Mouse (Mus musculus) hindbrain, embryonic 11.5 days (tissue): ENCODE data around the gene Tle6. TPM values are rescaled to one million over a fixed set of nuclear protein-coding genes. Genes with fewer than 3 reads are reported as not detected.
A peak's percentile ranks its signal among the peaks of the same experiment; 100 is the strongest.

Experiments used
- ATAC-seq: fragments of 200-750 bp; cut with Nextera tagmentation; 2 replicates; pipeline ENCODE4 v1.8.0; 2017; ENCODE audit warnings: mild to moderate bottlenecking, moderate TSS enrichment, moderate library complexity; ENCODE audit not compliant: low FRiP score
- DNase-seq: peaks from one replicate; pipeline ENCODE4 v3.0.0-alpha.2; 2015; ENCODE audit warnings: low spot score
- H3K27ac ChIP-seq: fragments of 300-500 bp; sonication (generic); 2 replicates; pipeline ENCODE4 v1.5.1; 2014; ENCODE audit warnings: mild to moderate bottlenecking, low read depth, low read length
- H3K27me3 ChIP-seq: fragments of 300-500 bp; sonication (generic); 2 replicates; pipeline ENCODE4 v1.6.1; 2014; ENCODE audit warnings: mild to moderate bottlenecking, low read length, moderate library complexity, mixed read lengths; ENCODE audit not compliant: control insufficient read depth, insufficient read depth
- H3K36me3 ChIP-seq: fragments of 300-500 bp; sonication (generic); 2 replicates; pipeline ENCODE4 v1.6.1; 2014; ENCODE audit warnings: mild to moderate bottlenecking, low read length, moderate library complexity, mixed read lengths; ENCODE audit not compliant: control insufficient read depth, insufficient read depth
- H3K4me1 ChIP-seq: fragments of 300-500 bp; sonication (generic); replicated peaks from 2 replicates; pipeline ENCODE4 v1.6.1; 2014; ENCODE audit warnings: low read length, mixed read lengths; ENCODE audit not compliant: control insufficient read depth, insufficient read depth
- H3K4me2 ChIP-seq: fragments of 300-500 bp; sonication (generic); replicated peaks from 2 replicates; pipeline ENCODE4 v1.6.1; 2014; ENCODE audit warnings: mild to moderate bottlenecking, low read depth, low read length
- H3K4me3 ChIP-seq: fragments of 300-500 bp; sonication (generic); 2 replicates; pipeline ENCODE4 v1.5.1; 2014; ENCODE audit warnings: low read depth, low read length
- H3K9ac ChIP-seq: fragments of 300-500 bp; sonication (generic); 2 replicates; pipeline ENCODE4 v1.6.1; 2014; ENCODE audit warnings: low read depth, low read length
- H3K9me3 ChIP-seq: fragments of 300-500 bp; sonication (generic); 2 replicates; pipeline ENCODE4 v1.6.1; 2016; ENCODE audit warnings: low read length; ENCODE audit not compliant: control insufficient read depth
- WGBS: fragments of 180-500 bp; shearing (Covaris S2); extraction: QIAGEN DNeasy Blood & Tissue Kit; methylation state at CpG from one replicate; pipeline ENCODE4 v1.1.7; 2014; 5-methylcytosine and 5-hydroxymethylcytosine counted together
- polyA plus RNA-seq: library from polyadenylated mRNA; unstranded; fragments of >200 nt; fragmentation: Nextera tagmentation; extraction: Ambion mirVana; gene quantifications from 2 replicates; pipeline ENCODE4 v1.2.1, GENCODE M21; 2014

Tle6 gene
- polyA plus RNA-seq, 1 experiment from 2014 or later: 5.1 TPM

DNA sequence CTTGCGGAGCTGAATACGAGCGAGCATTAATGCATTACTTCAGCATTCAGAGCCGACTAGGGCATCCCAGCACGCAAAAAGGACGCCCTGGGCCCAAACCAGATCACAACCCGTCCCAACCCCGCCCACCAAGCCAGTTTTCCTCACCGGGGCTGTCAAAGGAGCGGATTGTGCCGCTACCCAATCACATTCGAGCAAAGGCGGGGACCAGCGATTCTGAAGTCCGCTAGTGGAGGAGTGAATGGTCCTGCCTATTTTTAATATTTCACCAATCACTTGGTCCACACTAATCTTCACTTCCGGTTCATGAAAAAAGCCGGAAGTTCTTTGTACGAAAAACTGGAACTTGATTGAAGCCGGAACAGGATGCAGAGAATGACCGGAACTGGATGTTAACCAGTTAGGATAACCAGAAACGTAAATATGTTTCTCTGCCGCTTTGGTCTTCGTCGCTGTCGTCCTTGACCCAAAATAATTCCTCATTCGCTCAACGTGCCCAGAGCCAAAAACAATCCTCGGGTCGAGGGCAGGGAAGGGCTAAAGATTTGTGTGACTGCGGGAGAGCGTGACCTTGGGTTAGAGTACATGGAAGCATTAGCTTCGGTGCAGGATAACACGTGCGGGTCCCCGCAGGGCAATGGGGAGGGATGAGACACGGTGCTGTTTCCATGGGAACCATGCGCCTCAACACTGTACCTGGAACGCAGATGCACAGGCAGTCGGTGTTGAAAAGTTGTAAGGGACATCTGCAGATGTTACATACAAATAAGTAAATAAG, 5.3 kb upstream of the Tle6 start, which contains the start of gene BC025920:
BC025920 (plus strand) TSS at position 297 of the 778 bp plus-strand sequence.
- Histone ChIP-seq H3K4me2 (peak within 1 kb of the TSS; percentile 74), H3K4me3 (peak within 1 kb of the TSS; percentile 43), H3K4me1 (no peaks in the 10 kb centered on the region; the same call in 1 of the 2 replicates), H3K36me3 (no peaks in the 10 kb centered on the region), H3K9me3 (no peaks in the 10 kb centered on the region), H3K27me3 (peaks cover 8% of the 10 kb centered on the region; the same call in 1 of the 2 replicates), H3K9ac (peak within 1 kb of the TSS; percentile 55), H3K27ac (peak within 1 kb of the TSS; percentile 85)
- DNase-seq (peak; percentile 92), ATAC-seq (peak; percentile 85)
- under 1% methylated on average over 39 of the region's 39 CpGs for WGBS

- Histone ChIP-seq H3K4me3 (peak overlapping the region; percentile 43), H3K9ac (peak overlapping the region; percentile 8), H3K36me3 (no peaks in the 10 kb centered on the region), H3K9me3 (no peaks in the 10 kb centered on the region), H3K4me2 (peak overlapping the region; percentile 50), H3K27me3 (peaks cover 8% of the 10 kb centered on the region), H3K27ac (peak overlapping the region; percentile 76), H3K4me1 (peaks cover 2% of the 10 kb centered on the region; the same call in 1 of the 2 replicates)
- 5% methylated on average over 14 of the region's 14 CpGs for WGBS
- ATAC-seq: peak; percentile 10
- no peak for DNase-seq
These were observed 4.7 kb upstream of the Tle6 start for GRCm38 (mm10) chr10:81605666-81605973.

- Histone ChIP-seq H3K27ac (peak overlapping the region; percentile 76), H3K9ac (no peak overlapping the region; the same call in 1 of the 2 replicates), H3K36me3 (no peaks in the 10 kb centered on the region), H3K27me3 (peaks cover 9% of the 10 kb centered on the region), H3K4me1 (peaks cover 3% of the 10 kb centered on the region; the same call in 1 of the 2 replicates), H3K9me3 (no peaks in the 10 kb centered on the region), H3K4me3 (peak overlapping the region; percentile 43), H3K4me2 (peak overlapping the region; percentile 50)
- DNase-seq (peak; percentile 93), ATAC-seq (peak; percentile 28; the same call in 1 of the 2 replicates)
- WGBS: 21% methylated on average over 29 of the region's 29 CpGs
These were observed 4.2 kb upstream of the Tle6 start for GRCm38 (mm10) chr10:81604968-81605665.

DNA sequence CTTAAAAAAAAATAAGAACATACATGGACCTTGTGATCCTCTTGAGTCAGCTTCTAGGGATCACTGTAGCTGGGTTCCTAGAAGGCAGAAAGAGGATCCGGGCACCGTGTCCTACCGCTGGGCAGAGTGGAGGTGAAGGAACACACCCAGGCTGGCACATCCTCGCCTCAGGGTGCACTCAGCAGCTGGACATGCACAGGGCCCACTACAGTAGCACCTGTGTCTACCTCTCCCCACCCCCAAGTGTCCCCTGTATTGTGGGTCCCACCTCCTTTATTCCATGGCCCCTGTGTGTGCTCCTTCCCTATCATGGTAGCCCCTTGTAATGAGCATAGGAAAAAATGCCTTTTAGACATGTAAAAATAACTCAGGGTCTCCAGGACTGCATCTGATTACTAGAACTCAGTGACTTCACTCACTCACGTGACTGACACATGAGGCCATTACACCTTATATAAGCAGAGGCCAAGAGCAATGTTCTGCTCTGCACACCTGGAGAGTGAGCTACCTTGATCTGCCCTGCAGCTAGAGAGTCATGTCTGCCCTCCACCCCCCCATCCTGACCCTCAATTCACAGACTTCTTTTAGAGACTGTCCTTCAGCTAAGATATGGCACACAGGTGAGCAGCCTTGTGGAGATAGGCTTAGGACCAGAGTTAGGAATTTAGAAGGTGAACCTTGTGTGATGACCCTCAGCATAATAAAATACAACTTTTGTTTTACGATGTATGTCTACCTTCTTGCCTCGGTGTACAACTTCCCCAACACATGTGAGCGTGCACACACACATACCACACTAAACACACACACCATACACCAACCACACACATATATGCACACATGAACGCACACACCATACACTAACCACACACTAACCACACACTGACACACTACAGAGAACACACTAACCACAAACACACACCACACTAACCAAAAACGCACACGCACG, 3.4 kb upstream of the Tle6 start:
- ATAC-seq (no peak), DNase-seq (no peak)
- Histone ChIP-seq H3K36me3 (no peaks in the 10 kb centered on the region), H3K4me1 (peaks cover 3% of the 10 kb centered on the region; the same call in 1 of the 2 replicates), H3K27me3 (peaks cover 16% of the 10 kb centered on the region), H3K27ac (no peak overlapping the region), H3K4me3 (no peak overlapping the region), H3K4me2 (no peak overlapping the region), H3K9ac (no peak overlapping the region), H3K9me3 (no peaks in the 10 kb centered on the region)
- 81% methylated on average over 12 of the region's 12 CpGs for WGBS

GRCm38 (mm10) chr10:81602741-81603151, 1.9 kb upstream of the Tle6 start:
- no peaks in the 10 kb centered on the region for H3K9me3 ChIP-seq
- peaks cover 3% of the 10 kb centered on the region; the same call in 1 of the 2 replicates for H3K4me1 ChIP-seq
- no peak overlapping the region for H3K27ac ChIP-seq
- H3K4me2 ChIP-seq: no peak overlapping the region
- no peak overlapping the region for H3K9ac ChIP-seq
- DNase-seq (peak; percentile 73), ATAC-seq (no peak)
- H3K4me3 ChIP-seq: no peak overlapping the region
- peaks cover 26% of the 10 kb centered on the region for H3K27me3 ChIP-seq
- WGBS: 19% methylated on average over 4 of the region's 4 CpGs
- H3K36me3 ChIP-seq: no peaks in the 10 kb centered on the region

GRCm38 (mm10) chr10:81601396-81601905, 578 bp upstream of the Tle6 start:
- H3K27me3 ChIP-seq: peaks cover 29% of the 10 kb centered on the region
- H3K9me3 ChIP-seq: no peaks in the 10 kb centered on the region
- peaks cover 11% of the 10 kb centered on the region; the same call in 1 of the 2 replicates for H3K4me1 ChIP-seq
- no peak overlapping the region for H3K27ac ChIP-seq
- DNase-seq (no peak), ATAC-seq (0 out of 2 replicates have a peak, but pooled peaks have one; percentile 4)
- H3K9ac ChIP-seq: no peak overlapping the region
- no peak overlapping the region for H3K4me3 ChIP-seq
- no peak overlapping the region for H3K4me2 ChIP-seq
- 22% methylated on average over 7 of the region's 7 CpGs for WGBS
- H3K36me3 ChIP-seq: no peaks in the 10 kb centered on the region

- ATAC-seq (no peak), DNase-seq (no peak)
- H3K36me3 ChIP-seq: no peaks in the 10 kb centered on the region
- H3K9ac ChIP-seq: no peak overlapping the region
- H3K27ac ChIP-seq: no peak overlapping the region
- H3K4me2 ChIP-seq: no peak overlapping the region
- H3K4me1 ChIP-seq: peaks cover 17% of the 10 kb centered on the region
- H3K4me3 ChIP-seq: no peak overlapping the region
- 53% methylated on average over 10 of the region's 10 CpGs for WGBS
- H3K27me3 ChIP-seq: peaks cover 41% of the 10 kb centered on the region
- no peaks in the 10 kb centered on the region for H3K9me3 ChIP-seq
These were observed 777 bp downstream of the Tle6 start for GRCm38 (mm10) chr10:81600096-81600495.

- no peak overlapping the region for H3K9ac ChIP-seq
- H3K27me3 ChIP-seq: peaks cover 41% of the 10 kb centered on the region
- H3K27ac ChIP-seq: no peak overlapping the region
- H3K4me3 ChIP-seq: no peak overlapping the region
- H3K4me1 ChIP-seq: peaks cover 17% of the 10 kb centered on the region
- no peak overlapping the region for H3K4me2 ChIP-seq
- no peaks in the 10 kb centered on the region for H3K9me3 ChIP-seq
- no peaks in the 10 kb centered on the region for H3K36me3 ChIP-seq
- WGBS: 65% methylated on average over 5 of the region's 5 CpGs
- ATAC-seq (no peak), DNase-seq (no peak)
These were observed 1.2 kb downstream of the Tle6 start for GRCm38 (mm10) chr10:81599630-81600029.
